Mouse (Mus musculus) kidney, postnatal 0 days (tissue): ENCODE data around the gene Zfp36l1. TPM values are rescaled to one million over a fixed set of nuclear protein-coding genes. Genes with fewer than 3 reads are reported as not detected.

Experiments
- ATAC-seq: fragments of 200-750 bp; cut with Nextera tagmentation; replicated peaks from 2 replicates; pipeline ENCODE4 v1.8.0; 2017; ENCODE audit warnings: low read depth, moderate number of reproducible peaks, moderate TSS enrichment, moderate library complexity; ENCODE audit not compliant: low FRiP score
- DNase-seq: peaks from one replicate; pipeline ENCODE4 v3.0.0-alpha.2; 2016; ENCODE audit warnings: low spot score
- H3K27ac ChIP-seq: fragments of 300-500 bp; sonication (generic); 2 replicates; pipeline ENCODE4 v1.5.1; 2014; ENCODE audit warnings: mild to moderate bottlenecking
- H3K27me3 ChIP-seq: fragments of 300-500 bp; sonication (generic); 2 replicates; pipeline ENCODE4 v1.6.1; 2014; ENCODE audit warnings: low read length, mixed read lengths; ENCODE audit not compliant: insufficient read depth
- H3K36me3 ChIP-seq: fragments of 300-500 bp; sonication (generic); 2 replicates; pipeline ENCODE4 v1.6.1; 2014; ENCODE audit warnings: low read length, mixed read lengths; ENCODE audit not compliant: insufficient read depth
- H3K4me1 ChIP-seq: fragments of 300-500 bp; sonication (generic); replicated peaks from 2 replicates; pipeline ENCODE4 v1.6.1; 2014; ENCODE audit warnings: antibody characterized with exemption, low read length, mixed read lengths; ENCODE audit not compliant: insufficient read depth
- H3K4me2 ChIP-seq: fragments of 300-500 bp; sonication (generic); 2 replicates; pipeline ENCODE4 v1.6.1; 2014; ENCODE audit warnings: mild to moderate bottlenecking, low read length, moderate library complexity, mixed read lengths
- H3K4me3 ChIP-seq: fragments of 300-500 bp; sonication (generic); replicated peaks from 2 replicates; pipeline ENCODE4 v1.5.1; 2014; ENCODE audit warnings: low read depth, low read length
- H3K9ac ChIP-seq: fragments of 300-500 bp; sonication (generic); 2 replicates; pipeline ENCODE4 v1.6.1; 2014; ENCODE audit warnings: low read depth, low read length
- H3K9me3 ChIP-seq: fragments of 300-500 bp; sonication (generic); replicated peaks from 2 replicates; pipeline ENCODE4 v1.6.1; 2016; ENCODE audit warnings: low read length, inconsistent platforms, mixed read lengths
- CTCF ChIP-seq: IDR thresholded peaks from 2 replicates; pipeline ENCODE4 v1.5.1; 2016; ENCODE audit warnings: antibody characterized with exemption, low read depth, mild to moderate bottlenecking, moderate library complexity
- WGBS: fragments of 180-500 bp; shearing (Covaris S2); extraction: QIAGEN DNeasy Blood & Tissue Kit; methylation state at CpG from one replicate; pipeline ENCODE4 v1.1.7; 2014; 5-methylcytosine and 5-hydroxymethylcytosine counted together
- polyA plus RNA-seq: library from polyadenylated mRNA; unstranded; fragments of >200 nt; fragmentation: Nextera tagmentation; extraction: Ambion mirVana; gene quantifications from 2 replicates; pipeline ENCODE4 v1.2.1, GENCODE M21; 2015

The Zfp36l1 gene
- polyA plus RNA-seq, 1 experiment from 2014 or later = 160 TPM

DNA sequence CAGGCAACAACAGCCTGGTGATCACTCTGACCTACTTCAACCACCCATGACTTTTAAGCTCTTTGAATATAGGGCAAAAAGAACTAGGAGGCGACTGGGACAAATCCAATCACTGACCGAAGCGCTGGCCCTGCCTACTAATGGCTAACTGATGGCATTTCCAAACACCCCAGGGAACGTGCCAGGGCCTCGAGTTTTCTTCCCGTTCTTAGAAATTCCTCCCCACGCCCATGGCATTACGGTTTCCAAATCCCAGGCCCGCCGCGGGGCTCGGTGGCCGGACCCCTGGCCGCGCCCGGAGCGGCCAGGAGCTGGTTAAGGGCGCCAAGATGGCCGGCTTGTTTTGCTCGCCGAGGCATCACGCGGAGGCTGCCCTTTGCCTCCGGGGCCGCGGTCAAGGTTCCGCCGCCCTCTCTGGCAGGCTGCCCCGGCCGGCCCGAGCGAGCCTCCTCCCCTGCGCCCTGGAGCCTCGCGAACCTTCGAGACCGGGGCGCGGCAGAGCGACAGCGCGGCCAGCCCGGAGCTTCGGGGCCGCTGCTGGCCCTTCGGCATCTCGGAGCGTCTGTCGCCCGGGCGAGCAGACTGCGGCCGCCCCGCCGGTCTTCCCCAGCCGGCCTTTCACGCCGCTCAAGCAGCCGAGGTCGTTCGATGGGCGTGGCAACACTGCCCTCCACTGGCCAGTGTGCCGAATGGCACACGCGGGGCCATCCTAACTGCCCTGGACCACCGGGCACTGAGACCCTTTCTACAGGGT, 19.6 kb upstream of the Zfp36l1 start:
- ATAC-seq (peak; percentile 77), DNase-seq (peak; percentile 93)
- Histone ChIP-seq H3K9ac (peak overlapping the region; percentile 83), H3K27me3 (no peaks in the 10 kb centered on the region), H3K4me3 (peak overlapping the region; percentile 41), H3K4me2 (peak overlapping the region; percentile 54), H3K4me1 (peaks cover 24% of the 10 kb centered on the region), H3K27ac (peak overlapping the region; percentile 97), H3K9me3 (no peaks in the 10 kb centered on the region), H3K36me3 (no peaks in the 10 kb centered on the region)
- peak; percentile 95 for TF ChIP-seq CTCF
- under 1% methylated on average over 53 of the region's 66 CpGs for WGBS

GRCm38 (mm10) chr12:80131359-80132249, 18.8 kb upstream of the Zfp36l1 start:
- Histone ChIP-seq H3K36me3 (no peaks in the 10 kb centered on the region), H3K27me3 (no peaks in the 10 kb centered on the region), H3K4me3 (peak overlapping the region; percentile 41), H3K4me1 (peaks cover 24% of the 10 kb centered on the region), H3K27ac (peak overlapping the region; percentile 97), H3K4me2 (peak overlapping the region; percentile 54), H3K9me3 (no peaks in the 10 kb centered on the region), H3K9ac (peak overlapping the region; percentile 83)
- WGBS = 35% methylated on average over 17 of the region's 17 CpGs
- no peak for DNase-seq
- no peak for ATAC-seq
- no peak for TF ChIP-seq CTCF

DNA sequence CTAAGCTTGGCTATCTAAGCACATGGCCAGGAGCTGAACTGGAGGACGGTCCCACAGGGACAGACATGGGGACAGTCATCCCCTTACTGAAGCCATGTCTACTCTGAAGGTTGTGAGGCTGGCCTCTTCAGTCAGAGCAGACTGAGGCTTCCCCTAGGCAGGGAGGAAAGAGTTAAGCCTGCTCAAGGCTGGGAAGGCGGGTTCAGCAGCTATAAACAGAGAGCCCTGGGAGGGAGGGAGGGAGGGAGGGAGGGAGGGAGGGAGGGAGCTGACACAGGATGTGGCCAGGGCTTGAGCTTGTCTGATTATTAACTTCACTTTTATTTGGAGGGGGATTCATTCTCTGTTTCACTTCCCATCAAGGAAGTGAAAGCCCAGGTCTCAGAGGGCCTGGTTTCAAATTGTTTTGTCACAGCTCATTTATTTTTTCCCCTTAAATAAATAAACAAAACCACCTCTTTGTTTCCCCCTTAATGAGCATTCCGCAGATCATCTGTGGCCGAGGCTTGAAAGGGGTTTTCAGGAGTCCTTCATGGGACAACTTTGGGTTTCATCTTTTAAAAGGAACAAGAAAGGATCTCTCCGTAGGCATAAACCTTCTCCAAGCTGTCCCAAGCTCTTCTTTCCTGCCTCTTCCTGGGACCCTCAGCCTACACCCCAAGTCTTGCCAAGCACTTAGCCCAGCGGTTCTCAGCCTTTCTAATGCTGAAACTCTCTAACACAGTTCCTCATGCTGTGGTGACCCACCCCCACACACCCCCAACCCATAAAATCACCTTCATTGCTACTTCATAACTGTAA, 17.9 kb upstream of the Zfp36l1 start:
- H3K4me1 ChIP-seq = peaks cover 24% of the 10 kb centered on the region
- H3K27me3 ChIP-seq = no peaks in the 10 kb centered on the region
- 0 out of 2 replicates have a peak overlapping the region, but pooled peaks have one; percentile 6 for H3K4me3 ChIP-seq
- 2% methylated on average over 6 of the region's 6 CpGs for WGBS
- ATAC-seq (peak; percentile 73), DNase-seq (peak; percentile 94)
- no peaks in the 10 kb centered on the region for H3K36me3 ChIP-seq
- no peak for TF ChIP-seq CTCF
- H3K9ac ChIP-seq = peak overlapping the region; percentile 83
- peak overlapping the region; percentile 97 for H3K27ac ChIP-seq
- H3K4me2 ChIP-seq = peak overlapping the region; percentile 54
- H3K9me3 ChIP-seq = no peaks in the 10 kb centered on the region

DNA sequence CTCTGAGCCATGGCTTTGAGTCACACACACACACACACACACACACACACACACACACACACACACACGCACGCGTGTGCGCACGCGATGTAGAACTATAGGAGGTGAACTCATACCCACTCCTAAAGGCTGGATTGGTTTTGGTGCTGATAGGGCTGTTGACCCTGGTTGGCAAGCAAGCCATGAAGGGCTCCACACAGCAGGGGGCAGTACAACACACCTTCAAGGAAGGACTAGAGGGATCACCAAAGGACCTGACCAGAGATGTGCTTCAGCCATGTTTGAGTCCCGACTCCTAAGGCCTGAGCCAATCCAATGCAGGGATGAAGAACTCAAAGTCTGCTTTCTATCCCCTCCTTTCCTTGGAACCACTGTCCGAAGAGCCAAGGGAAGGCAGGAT, 16.7 kb upstream of the Zfp36l1 start:
- Histone ChIP-seq H3K36me3 (no peaks in the 10 kb centered on the region), H3K27me3 (no peaks in the 10 kb centered on the region), H3K9ac (0 out of 2 replicates have a peak overlapping the region, but pooled peaks have one; percentile 36), H3K4me2 (peak overlapping the region; percentile 41; the same call in 1 of the 2 replicates), H3K4me3 (no peak overlapping the region), H3K9me3 (no peaks in the 10 kb centered on the region), H3K4me1 (peaks cover 28% of the 10 kb centered on the region), H3K27ac (peak overlapping the region; percentile 97)
- TF ChIP-seq CTCF = peak; percentile 53; the same call in 1 of the 2 replicates
- no peak for ATAC-seq
- no peak for DNase-seq
- 94% methylated on average over 8 of the region's 8 CpGs for WGBS

- H3K4me1 ChIP-seq = peaks cover 47% of the 10 kb centered on the region
- no peak for TF ChIP-seq CTCF
- 90% methylated on average over 5 of the region's 5 CpGs for WGBS
These were observed 14.5 kb upstream of the Zfp36l1 start for GRCm38 (mm10) chr12:80127191-80127762.

More at GRCm38 (mm10) chr12:80127191-80127762, 14.5 kb upstream of the Zfp36l1 start:
- H3K27ac ChIP-seq = no peak overlapping the region
- H3K9ac ChIP-seq = no peak overlapping the region
- DNase-seq (no peak), ATAC-seq (no peak)
- no peaks in the 10 kb centered on the region for H3K27me3 ChIP-seq
- H3K4me2 ChIP-seq = no peak overlapping the region
- H3K36me3 ChIP-seq = no peaks in the 10 kb centered on the region
- H3K4me3 ChIP-seq = no peak overlapping the region
- no peaks in the 10 kb centered on the region for H3K9me3 ChIP-seq
